Mouse (Mus musculus) cortical plate, adult 2 months (tissue): ENCODE measurements around the gene Tns1. TPM values are rescaled to one million over a fixed set of nuclear protein-coding genes. Genes with fewer than 3 reads are reported as not detected.

ENCODE experiments used
- H3K27ac ChIP-seq: fragments of 200-500 bp; 2 replicates; pipeline ENCODE4 v1.5.1; 2012; ENCODE audit warnings: low read length, control low read depth, inconsistent platforms; ENCODE audit not compliant: insufficient read depth
- H3K4me1 ChIP-seq: fragments of 200-500 bp; 2 replicates; pipeline ENCODE4 v1.6.1; 2011; ENCODE audit warnings: low read length; ENCODE audit not compliant: control insufficient read depth, insufficient read depth
- H3K4me3 ChIP-seq: fragments of 200-500 bp; 2 replicates; pipeline ENCODE4 v1.5.1; 2011; ENCODE audit warnings: mild to moderate bottlenecking, low read length, control low read depth; ENCODE audit not compliant: insufficient read depth
- CTCF ChIP-seq: fragments of 200-500 bp; IDR thresholded peaks from 2 replicates; pipeline ENCODE4 v1.5.1; 2011; ENCODE audit warnings: mild to moderate bottlenecking, control low read depth, low read length; ENCODE audit not compliant: insufficient read depth; ENCODE audit errors: extremely low read depth
- POLR2A ChIP-seq: fragments of 200-500 bp; IDR thresholded peaks from 2 replicates; pipeline ENCODE4 v1.6.1; 2011; ENCODE audit warnings: mild to moderate bottlenecking, low read length, control low read depth; ENCODE audit not compliant: insufficient read depth; ENCODE audit errors: extremely low read depth
- polyA plus RNA-seq: library from polyadenylated mRNA; depleted of rRNA; stranded (reverse); fragments of >200 nt; gene quantifications from 2 replicates; pipeline ENCODE4 v1.2.3, GENCODE M21; 2012

Tns1 gene
- polyA plus RNA-seq, 1 experiment: 23.0 TPM

DNA sequence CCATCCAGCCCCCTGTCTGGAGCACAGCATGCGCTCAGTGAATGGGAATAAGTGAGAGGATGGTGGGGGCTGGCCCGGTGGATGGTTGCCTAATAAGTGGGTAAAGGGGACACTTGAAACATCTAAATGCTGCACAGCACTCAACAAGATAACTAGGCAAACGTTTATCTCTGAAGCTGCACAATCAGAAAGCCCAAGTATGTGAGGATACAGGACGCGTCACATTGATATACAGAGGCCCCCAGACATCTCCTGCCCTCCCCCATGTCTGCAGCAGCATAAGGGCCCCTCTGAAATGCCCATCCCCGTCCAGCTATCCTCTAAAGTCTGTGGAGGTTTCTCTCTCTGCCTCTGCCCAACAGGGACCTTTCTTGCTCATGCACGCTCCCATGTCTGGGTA lies 83.1 kb downstream of the Tns1 start:
- H3K27ac ChIP-seq: no peak overlapping the region
- no peaks in the 10 kb centered on the region for H3K4me1 ChIP-seq
- TF ChIP-seq POLR2A (no peak), CTCF (no peak)
- H3K4me3 ChIP-seq: no peak overlapping the region

DNA sequence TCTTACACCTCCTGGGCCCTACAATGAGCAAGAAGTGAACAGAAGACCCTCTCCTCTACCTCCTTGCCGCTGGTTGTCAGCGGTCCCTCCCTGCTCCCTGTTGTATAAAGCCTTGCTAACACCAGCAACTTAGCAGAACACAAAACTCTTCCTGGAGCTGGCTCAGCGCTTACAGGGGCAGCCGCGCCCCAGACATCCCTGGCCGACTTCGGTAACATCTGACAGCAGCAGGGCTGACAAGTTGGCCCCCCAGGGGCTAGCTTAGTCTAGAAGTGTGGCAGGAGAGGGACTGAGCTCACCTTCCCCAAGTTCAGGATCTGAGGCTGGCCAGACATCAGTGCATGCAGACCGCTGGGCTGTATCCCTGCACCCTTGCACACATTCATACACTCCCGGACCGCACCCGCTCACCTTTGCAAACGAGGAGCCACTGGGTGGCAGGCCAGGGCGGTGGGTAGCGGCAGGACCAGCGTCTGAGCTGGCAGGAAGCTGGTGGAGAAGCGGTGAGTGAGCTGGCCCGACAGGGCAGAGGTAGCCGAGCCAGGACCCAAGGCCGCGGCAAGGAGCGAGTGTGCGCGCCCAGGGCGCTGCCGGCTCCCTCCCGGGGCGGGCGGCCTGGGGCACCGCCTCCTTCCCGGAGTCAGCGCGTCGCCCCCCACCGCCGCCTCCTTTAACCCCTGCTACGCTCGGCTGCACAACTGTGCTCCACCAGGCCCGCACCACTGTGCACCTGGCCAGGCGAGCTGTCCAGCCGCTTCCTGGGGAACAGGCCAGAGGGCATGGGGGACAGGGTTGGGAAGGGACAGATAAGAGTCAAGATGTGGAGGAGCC lies 87.5 kb downstream of the Tns1 start:
- no peaks in the 10 kb centered on the region for H3K4me1 ChIP-seq
- no peak for TF ChIP-seq POLR2A
- TF ChIP-seq CTCF: no peak
- peak overlapping the region; percentile 82 for H3K27ac ChIP-seq
- H3K4me3 ChIP-seq: peak overlapping the region; percentile 53

- TF ChIP-seq POLR2A (no peak), CTCF (no peak)
- Histone ChIP-seq H3K4me1 (no peaks in the 10 kb centered on the region), H3K4me3 (peak overlapping the region; percentile 53), H3K27ac (no peak overlapping the region)
These were observed 88.2 kb downstream of the Tns1 start for GRCm38 (mm10) chr1:74035912-74036489.

DNA sequence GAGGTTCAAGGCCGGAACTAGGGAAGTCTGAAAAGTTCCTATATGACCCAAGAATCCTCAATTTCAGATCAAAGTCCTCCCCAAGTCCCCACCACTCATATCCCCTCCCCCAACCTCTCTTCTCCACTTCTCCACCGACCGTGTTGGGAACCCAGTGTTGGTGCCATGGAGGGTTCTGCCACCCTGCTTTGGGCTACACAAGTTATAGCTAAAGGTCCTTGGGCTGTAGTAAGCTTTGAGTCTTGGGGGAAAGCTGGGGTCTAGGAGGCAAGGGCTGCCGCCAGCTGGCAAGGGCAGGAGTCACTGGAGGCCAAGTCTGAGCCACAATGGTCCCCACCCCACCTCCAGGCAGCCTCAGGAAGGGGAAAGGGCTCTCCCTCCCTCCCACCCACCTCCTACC lies 88.8 kb downstream of the Tns1 start:
- H3K4me1 ChIP-seq: no peaks in the 10 kb centered on the region
- peak overlapping the region; percentile 53 for H3K4me3 ChIP-seq
- TF ChIP-seq CTCF: no peak
- no peak for TF ChIP-seq POLR2A
- H3K27ac ChIP-seq: 0 out of 2 replicates have a peak overlapping the region, but pooled peaks have one; percentile 78

DNA sequence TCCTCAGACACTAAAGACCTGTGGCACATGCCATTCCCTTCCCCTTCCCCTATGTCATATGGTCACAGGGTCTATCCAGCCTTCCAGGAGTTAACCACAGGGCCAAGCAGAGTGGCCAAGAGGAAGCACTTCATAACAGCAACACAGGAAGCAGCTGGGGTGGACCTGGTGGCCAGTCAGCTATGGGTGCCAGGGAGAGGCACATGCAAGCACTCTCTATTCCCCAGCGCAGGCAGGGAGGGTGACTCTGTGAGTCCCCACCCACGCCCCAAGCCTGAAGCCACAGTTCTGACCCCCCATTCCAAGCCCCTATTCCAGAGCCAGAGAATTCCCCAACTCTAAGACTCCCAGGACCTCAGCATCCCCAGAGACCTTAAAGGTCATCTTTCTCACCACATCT lies 89.5 kb downstream of the Tns1 start:
- Histone ChIP-seq H3K4me1 (no peaks in the 10 kb centered on the region), H3K4me3 (no peak overlapping the region; the same call in 1 of the 2 replicates), H3K27ac (peak overlapping the region; percentile 78)
- TF ChIP-seq CTCF: no peak

DNA sequence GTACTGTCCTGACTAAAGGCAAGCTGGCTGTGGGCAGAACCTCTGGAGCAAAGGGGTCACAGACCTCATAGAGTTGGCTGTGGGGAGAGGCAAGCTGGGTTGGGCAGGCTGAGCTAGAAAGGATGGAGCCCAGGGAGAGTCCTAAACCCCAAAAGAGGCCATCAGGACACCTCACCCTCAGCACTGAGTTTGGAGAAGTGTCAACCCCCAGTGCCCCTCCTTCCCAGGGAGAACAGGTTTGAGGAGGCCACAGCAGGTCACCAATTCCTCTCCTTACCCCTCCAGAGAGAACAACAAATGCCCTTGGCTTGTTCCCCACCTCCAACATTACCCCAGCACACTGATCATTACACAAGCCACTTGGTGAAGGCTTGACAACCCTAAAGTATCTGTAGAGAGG lies 90.0 kb downstream of the Tns1 start:
- Histone ChIP-seq H3K27ac (no peak overlapping the region), H3K4me1 (no peaks in the 10 kb centered on the region), H3K4me3 (no peak overlapping the region)
- TF ChIP-seq POLR2A: no peak
- TF ChIP-seq CTCF: no peak

GRCm38 (mm10) chr1:74033407-74033806 lies 90.8 kb downstream of the Tns1 start:
- no peak overlapping the region for H3K4me3 ChIP-seq
- TF ChIP-seq POLR2A: no peak
- no peak for TF ChIP-seq CTCF
- no peaks in the 10 kb centered on the region for H3K4me1 ChIP-seq
- H3K27ac ChIP-seq: no peak overlapping the region

- H3K27ac ChIP-seq: no peak overlapping the region
- no peak overlapping the region for H3K4me3 ChIP-seq
- no peaks in the 10 kb centered on the region for H3K4me1 ChIP-seq
- TF ChIP-seq POLR2A (no peak), CTCF (no peak)
These were observed 91.3 kb downstream of the Tns1 start for GRCm38 (mm10) chr1:74032966-74033365.

DNA sequence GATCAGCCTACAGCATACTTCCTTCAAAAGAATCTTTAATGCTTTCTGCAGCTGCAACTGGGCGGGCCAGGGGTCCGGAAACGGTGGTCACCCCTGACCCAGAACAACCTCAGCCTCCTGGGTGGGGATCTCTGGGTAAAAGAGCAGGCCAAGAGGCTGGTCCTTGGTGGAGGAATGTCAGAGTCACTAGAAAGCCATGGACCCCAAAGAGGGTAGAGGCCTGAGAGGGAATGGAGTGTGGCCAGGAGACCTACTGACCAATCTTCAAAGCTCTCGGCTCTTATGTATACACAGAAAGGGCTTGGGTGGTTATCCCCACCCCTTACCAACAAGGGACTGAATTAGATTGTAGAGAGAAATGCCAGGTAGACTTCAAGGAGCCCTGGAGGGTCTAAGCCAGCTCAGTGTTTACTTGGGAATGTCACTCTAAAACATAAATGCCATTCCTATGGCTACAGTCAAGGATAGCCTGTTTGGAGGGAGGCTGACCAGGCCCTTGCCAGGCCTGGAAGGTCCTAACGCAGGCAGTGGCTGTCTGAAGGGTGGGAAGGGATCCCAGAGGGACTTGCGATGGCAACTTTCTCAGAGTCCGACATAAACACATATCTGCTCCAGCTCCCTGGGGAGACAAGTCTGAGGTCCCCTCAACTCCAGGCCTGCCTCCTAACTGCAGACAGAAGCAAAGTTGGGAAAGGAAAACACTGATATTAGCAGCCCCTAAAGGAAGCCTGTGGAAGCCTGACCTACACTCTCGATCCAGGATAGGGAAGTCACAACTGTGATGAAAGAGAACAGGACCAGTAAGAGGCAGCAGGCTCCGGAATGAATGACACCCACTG lies 92.3 kb downstream of the Tns1 start:
- TF ChIP-seq POLR2A: no peak
- no peak for TF ChIP-seq CTCF
- no peak overlapping the region for H3K27ac ChIP-seq
- H3K4me1 ChIP-seq: no peaks in the 10 kb centered on the region
- no peak overlapping the region for H3K4me3 ChIP-seq
